Mouse (Mus musculus) layer of hippocampus, adult 6 months (tissue): Measurements from ENCODE around the gene Gnat1. TPM values are rescaled to one million over a fixed set of nuclear protein-coding genes. Genes with fewer than 3 reads are reported as not detected.

ENCODE experiments used
- long read RNA-seq, 2 experiments: library from polyadenylated mRNA; unstranded; transcript quantifications; one replicate each; pipeline ENCODE4 v2.0.0; 2019 to 2020
- polyA plus RNA-seq: library from polyadenylated mRNA; unstranded; fragments of <200 nt; fragmentation: Nextera tagmentation; gene quantifications from 2 replicates; pipeline ENCODE4 v1.2.3, GENCODE M21; 2021

The Gnat1 gene
- 26.0 and 27.1 TPM in 2 replicates for polyA plus RNA-seq
- long read RNA-seq, experiment 1, partial matches to known transcripts: 1 of 1 reads
- long read RNA-seq, experiment 1, other reads (novel, unspliced or antisense): 0 of 1 reads
- long read RNA-seq, experiment 2: 0 reads

DNA sequence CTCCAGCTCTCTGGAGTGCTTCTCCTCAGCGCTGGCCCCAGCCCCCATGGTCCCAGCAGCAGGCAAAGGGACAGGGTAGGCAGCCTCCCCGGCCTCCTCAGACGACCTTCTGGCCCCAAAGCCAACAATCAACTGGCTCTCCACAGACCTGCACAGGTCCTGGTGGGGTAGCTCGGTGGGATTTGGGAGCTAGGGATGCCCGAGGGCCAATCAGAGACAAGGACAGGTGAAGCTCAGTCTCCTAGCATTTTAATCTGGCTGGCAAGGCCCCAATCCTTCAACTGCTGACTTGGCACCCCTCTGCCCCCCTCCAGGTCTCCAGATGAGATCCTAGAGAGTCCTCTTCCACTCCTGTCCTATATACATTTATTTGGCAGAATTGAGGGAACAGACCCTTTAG, at the start of gene Gnat1:
Gene Gnat1, minus strand, starts transcription at position 212 of the 400 bp plus-strand sequence.

GRCm38 (mm10) chr9:107709697-107710483, 30.4 kb upstream of the Gnat1 start, which contains the start of gene Sema3f:
Gene Sema3f, minus strand, starts transcription at chr9:107710475.

DNA sequence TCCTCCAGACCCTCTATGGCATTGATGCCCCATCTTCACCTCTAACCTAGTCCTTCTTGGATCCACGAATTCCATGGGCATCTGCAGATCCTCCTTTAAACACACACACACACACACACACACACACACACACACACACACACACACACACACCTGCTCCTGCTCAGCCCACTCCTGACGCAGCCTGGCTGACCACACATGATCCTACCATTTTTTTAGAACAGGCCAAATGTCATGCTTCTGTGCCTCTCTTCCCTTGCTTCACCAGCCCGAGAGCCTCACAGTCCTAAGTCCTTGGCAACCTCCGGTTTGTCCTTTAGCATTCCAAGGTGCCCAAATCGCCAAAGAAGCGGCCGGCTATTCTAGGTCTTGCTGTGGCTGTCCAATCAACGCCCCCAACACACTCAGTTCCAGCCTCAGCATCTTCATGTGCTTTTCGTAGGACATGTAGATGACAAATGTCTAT, 10.0 kb downstream of the Gnat1 start, which contains the start of gene Slc38a3:
Gene Slc38a3, minus strand, starts transcription at position 51 of the 466 bp plus-strand sequence.

DNA sequence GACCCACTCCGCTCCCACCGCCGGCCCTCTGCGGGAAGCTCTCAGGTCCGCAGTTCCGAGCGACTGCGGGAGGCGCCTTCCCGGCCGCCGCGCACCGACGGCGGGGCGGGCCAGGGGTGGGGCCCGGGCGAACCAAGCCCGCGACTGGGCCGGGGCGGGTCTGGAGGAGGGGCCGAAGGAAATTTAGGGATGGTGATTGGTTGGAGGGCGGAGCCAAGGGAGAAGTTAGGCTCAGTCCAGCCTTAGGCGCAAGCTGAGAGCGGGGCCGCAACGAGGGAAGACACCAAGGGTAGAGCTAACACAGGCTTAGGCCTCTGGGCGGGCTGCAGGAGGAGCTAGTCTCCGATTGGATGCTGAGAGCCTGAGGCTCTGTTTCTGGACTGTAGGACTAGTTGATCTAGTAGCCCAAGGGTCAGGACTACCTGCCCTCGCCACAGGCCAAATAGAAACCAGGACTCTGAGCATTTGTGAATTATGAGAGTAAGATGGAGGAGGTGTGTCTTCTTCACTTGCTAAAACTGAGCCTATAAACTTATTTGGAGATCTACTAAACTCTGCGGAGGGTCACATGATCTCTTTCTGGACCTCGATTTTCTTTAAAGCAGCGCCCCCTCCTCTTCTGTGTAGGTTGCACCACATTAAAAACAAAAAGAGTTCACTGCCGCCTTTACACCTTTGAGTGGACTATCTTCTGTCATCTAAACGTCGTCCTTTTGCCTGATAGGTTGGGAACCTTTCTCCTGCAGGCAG, 44.1 kb downstream of the Gnat1 start, which contains the start of gene Gnai2:
Gene Gnai2, minus strand, starts transcription at position 89 of the 750 bp plus-strand sequence.

Other genes starting within 250 kb of the Gnat1 start
- 40.5 and 46.0 TPM in 2 replicates for gene Tmem115, start 145.8 kb downstream of the Gnat1 start, polyA plus RNA-seq
- 44.2 and 47.5 TPM in 2 replicates for gene Cyb561d2, start 137.5 kb downstream of the Gnat1 start, polyA plus RNA-seq
- 63.1 and 69.0 TPM in 2 replicates for gene Nprl2, start 137.5 kb downstream of the Gnat1 start, polyA plus RNA-seq
- 4.1 and 7.1 TPM in 2 replicates for gene Zmynd10, start 132.4 kb downstream of the Gnat1 start, polyA plus RNA-seq
- 9.8 and 10.1 TPM in 2 replicates for gene Rassf1, start 128.2 kb downstream of the Gnat1 start, polyA plus RNA-seq
- 100 and 108 TPM in 2 replicates for gene Tusc2, start 116.5 kb downstream of the Gnat1 start, polyA plus RNA-seq
- 16.4 and 16.9 TPM in 2 replicates for gene Hyal2, start 111.8 kb downstream of the Gnat1 start, polyA plus RNA-seq
- gene Hyal1, start 102.8 kb downstream of the Gnat1 start, polyA plus RNA-seq: 3.7 and 4.0 TPM in 2 replicates
- gene Naa80, start 100.8 kb downstream of the Gnat1 start, polyA plus RNA-seq: 9.6 and 9.7 TPM in 2 replicates
- 0.40 and 1.7 TPM in 2 replicates for gene Hyal3, start 98.9 kb downstream of the Gnat1 start, polyA plus RNA-seq
- gene Ifrd2, start 92.1 kb downstream of the Gnat1 start, polyA plus RNA-seq: 4.4 and 4.7 TPM in 2 replicates
- 1.4 and 9.8 TPM in 2 replicates for gene Sema3b, start 70.5 kb downstream of the Gnat1 start, polyA plus RNA-seq
- gene Gnai2, start 44.3 kb downstream of the Gnat1 start, polyA plus RNA-seq: 26.4 and 30.7 TPM in 2 replicates
- gene Slc38a3, start 10.2 kb downstream of the Gnat1 start, polyA plus RNA-seq: 43.1 and 65.0 TPM in 2 replicates
- gene Sema3f, start 30.8 kb upstream of the Gnat1 start, polyA plus RNA-seq: 0.31 and 1.1 TPM in 2 replicates
- 31.9 and 37.2 TPM in 2 replicates for gene Rbm5, start 91.3 kb upstream of the Gnat1 start, polyA plus RNA-seq
- gene Rbm6, start 193.5 kb upstream of the Gnat1 start, polyA plus RNA-seq: 20.0 and 20.5 TPM in 2 replicates
- 22.7 and 22.9 TPM in 2 replicates for gene Mon1a, start 208.4 kb upstream of the Gnat1 start, polyA plus RNA-seq
- gene Mst1r, start 227.2 kb upstream of the Gnat1 start, polyA plus RNA-seq: 0.25 and 0.41 TPM in 2 replicates
- not detected in 2 replicates for gene Actl11, start 248.8 kb upstream of the Gnat1 start, polyA plus RNA-seq